Mouse (Mus musculus) cerebellum, adult 2 months (tissue): ENCODE results near the gene Sgk2. TPM values are rescaled to one million over a fixed set of nuclear protein-coding genes. Genes with fewer than 3 reads are reported as not detected.

Experiments used
- DNase-seq, 2 experiments: peaks; one replicate each; pipeline ENCODE4 v3.0.0; 2021
- H3K27ac ChIP-seq: fragments of 200-500 bp; 2 replicates; pipeline ENCODE4 v1.5.1; 2012; ENCODE audit warnings: low read length, control low read depth, inconsistent platforms; ENCODE audit not compliant: insufficient read depth
- H3K27me3 ChIP-seq: fragments of 200-500 bp; 2 replicates; pipeline ENCODE4 v1.6.1; 2012; ENCODE audit warnings: inconsistent platforms, mild to moderate bottlenecking, low read length, moderate library complexity; ENCODE audit not compliant: control insufficient read depth, insufficient read depth
- H3K4me1 ChIP-seq: fragments of 200-500 bp; 2 replicates; pipeline ENCODE4 v1.6.1; 2011; ENCODE audit warnings: low read length; ENCODE audit not compliant: control insufficient read depth, insufficient read depth
- H3K4me3 ChIP-seq: fragments of 200-500 bp; replicated peaks from 2 replicates; pipeline ENCODE3; 2011; ENCODE audit warnings: mild to moderate bottlenecking, low read depth, low read length, control low read depth; ENCODE audit not compliant: insufficient read depth
- CTCF ChIP-seq: fragments of 200-500 bp; IDR thresholded peaks from 2 replicates; pipeline ENCODE4 v1.5.1; 2011; ENCODE audit warnings: low read depth, mild to moderate bottlenecking, control low read depth, low read length, moderate library complexity, borderline replicate concordance; ENCODE audit not compliant: insufficient read depth
- POLR2A ChIP-seq: fragments of 200-500 bp; IDR thresholded peaks from 2 replicates; pipeline ENCODE4 v1.6.1; 2011; ENCODE audit warnings: low read length, control low read depth, borderline replicate concordance; ENCODE audit not compliant: insufficient read depth
- WGBS: fragments of 180-500 bp; shearing (Covaris S2); methylation state at CpG from one replicate; pipeline ENCODE4 v1.1.7; 2018; 5-methylcytosine and 5-hydroxymethylcytosine counted together
- polyA plus RNA-seq: library from polyadenylated mRNA; depleted of rRNA; stranded (reverse); fragments of >200 nt; gene quantifications from 2 replicates; pipeline ENCODE4 v1.2.3, GENCODE M21; 2012

Sgk2 gene
- polyA plus RNA-seq, 1 experiment: 3.8 TPM

- TF ChIP-seq CTCF: no peak
- TF ChIP-seq POLR2A: no peak
- no peak overlapping the region for H3K27ac ChIP-seq
Observed at GRCm38 (mm10) chr2:162992084-162992437, 4.9 kb downstream of the Sgk2 start.

GRCm38 (mm10) chr2:162993881-162994616 lies 6.9 kb downstream of the Sgk2 start:
- 66% methylated on average over 9 of the region's 9 CpGs for WGBS
- no peak overlapping the region for H3K27ac ChIP-seq
- DNase-seq: no peak
- TF ChIP-seq CTCF (no peak), POLR2A (no peak)
- H3K27me3 ChIP-seq: no peaks in the 10 kb centered on the region
- no peaks in the 10 kb centered on the region for H3K4me1 ChIP-seq
- H3K4me3 ChIP-seq: no peak overlapping the region

More at GRCm38 (mm10) chr2:162992084-162992437, 4.9 kb downstream of the Sgk2 start:
- no peak for DNase-seq
- Histone ChIP-seq H3K27me3 (no peaks in the 10 kb centered on the region), H3K4me1 (no peaks in the 10 kb centered on the region), H3K4me3 (no peak overlapping the region)

DNA sequence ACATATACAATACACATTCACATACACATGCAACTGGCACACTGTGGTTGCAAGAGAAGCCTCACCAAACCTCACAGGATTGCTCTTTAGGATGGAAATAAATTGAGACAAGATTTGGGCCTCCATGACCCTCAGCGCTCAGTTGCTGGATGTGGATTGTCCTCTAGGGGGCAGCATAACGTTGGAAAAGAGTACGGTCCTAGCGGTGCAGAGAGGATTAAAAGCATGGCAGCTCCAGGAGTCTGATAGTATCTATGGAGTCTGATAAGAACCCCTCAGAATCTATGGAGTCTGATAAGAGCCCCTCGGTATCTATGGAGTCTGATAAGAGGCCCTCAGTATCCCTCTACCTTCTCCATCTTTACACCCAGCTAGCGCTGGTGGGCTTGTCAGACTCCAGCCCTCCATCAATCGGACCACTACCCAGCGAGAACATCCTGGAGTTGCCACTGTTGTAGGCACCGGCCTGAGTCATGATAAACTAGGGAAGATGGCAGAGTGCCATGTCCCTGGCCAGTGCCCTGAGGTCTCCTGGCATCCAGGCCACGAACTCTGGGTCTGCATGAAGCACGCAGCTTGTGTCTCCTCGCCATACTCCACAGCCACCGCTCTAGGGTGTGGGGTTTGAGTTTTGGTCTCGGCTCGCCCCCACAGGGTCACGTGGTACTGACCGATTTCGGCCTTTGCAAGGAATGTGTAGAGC lies 11.5 kb downstream of the Sgk2 start:
- 29% methylated on average over 18 of the region's 18 CpGs for WGBS
- peak; percentile 52 to 67 for DNase-seq
- no peaks in the 10 kb centered on the region for H3K27me3 ChIP-seq
- H3K4me1 ChIP-seq: no peaks in the 10 kb centered on the region
- H3K4me3 ChIP-seq: no peak overlapping the region
- no peak overlapping the region for H3K27ac ChIP-seq
- TF ChIP-seq POLR2A: no peak
- TF ChIP-seq CTCF: peak; percentile 79

DNA sequence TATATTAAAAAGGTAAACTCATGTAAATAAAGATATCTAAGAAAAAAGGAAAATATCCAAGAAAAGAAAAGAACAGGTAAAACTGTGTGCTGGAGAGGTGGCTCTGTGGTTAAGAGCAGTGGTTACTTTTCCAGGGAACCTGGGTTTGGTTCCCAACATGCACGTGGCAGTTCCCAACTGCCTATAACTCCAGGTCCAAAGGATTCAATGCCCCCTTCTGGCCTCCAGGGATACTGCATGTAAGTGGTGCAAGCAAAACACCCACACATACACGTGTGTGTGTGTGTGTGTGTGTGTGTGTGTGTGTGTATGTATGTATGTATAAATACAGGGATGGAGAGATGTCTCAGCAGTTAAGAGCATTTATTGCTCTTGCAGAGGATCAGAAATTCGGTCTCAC lies 12.6 kb downstream of the Sgk2 start:
- Histone ChIP-seq H3K27me3 (no peaks in the 10 kb centered on the region), H3K27ac (no peak overlapping the region), H3K4me3 (no peak overlapping the region), H3K4me1 (no peaks in the 10 kb centered on the region)
- peak in 1 of 2 experiments; percentile 10 for DNase-seq
- TF ChIP-seq CTCF: peak; percentile 47; the same call in 1 of the 2 replicates
- no peak for TF ChIP-seq POLR2A
- 30% methylated on average over 3 of the region's 3 CpGs for WGBS

- H3K27ac ChIP-seq: no peak overlapping the region
- H3K4me1 ChIP-seq: no peaks in the 10 kb centered on the region
- no peak for TF ChIP-seq CTCF
- no peak for TF ChIP-seq POLR2A
- no peaks in the 10 kb centered on the region for H3K27me3 ChIP-seq
- no peak overlapping the region for H3K4me3 ChIP-seq
- WGBS: 100% methylated on average over 1 of the region's 1 CpGs
- no peak for DNase-seq
Observed at GRCm38 (mm10) chr2:163001071-163001470, 13.9 kb downstream of the Sgk2 start.

DNA sequence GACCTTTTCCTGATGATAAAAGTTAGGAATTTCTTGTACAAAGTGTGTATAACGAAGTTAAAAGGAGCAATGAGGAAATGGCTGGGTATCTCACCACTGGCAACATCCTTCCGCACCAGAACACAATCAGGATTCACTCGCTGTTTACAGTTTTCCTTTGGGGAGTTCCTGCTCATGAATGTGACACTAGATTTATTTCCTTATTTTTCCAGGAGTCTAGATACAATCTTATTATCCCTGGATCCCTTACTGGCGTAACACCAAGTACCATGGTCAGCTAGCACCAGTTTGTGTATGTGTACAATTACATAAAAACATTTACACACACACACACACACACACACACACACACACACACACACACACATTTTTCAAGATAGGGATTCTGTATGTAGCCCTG lies 20.2 kb downstream of the Sgk2 start:
- no peak overlapping the region for H3K4me3 ChIP-seq
- DNase-seq: no peak
- H3K27ac ChIP-seq: no peak overlapping the region
- H3K27me3 ChIP-seq: no peaks in the 10 kb centered on the region
- no peaks in the 10 kb centered on the region for H3K4me1 ChIP-seq
- no peak for TF ChIP-seq POLR2A
- no peak for TF ChIP-seq CTCF
- 80% methylated on average over 4 of the region's 4 CpGs for WGBS

GRCm38 (mm10) chr2:163016916-163017743 lies 30.0 kb downstream of the Sgk2 start, which contains the start of gene Ift52:
Gene Ift52 (plus strand): TSS chr2:163017354.
- Histone ChIP-seq H3K4me1 (no peaks in the 10 kb centered on the region; the same call in 1 of the 2 replicates), H3K4me3 (peak within 1 kb of the TSS; percentile 78), H3K27me3 (no peaks in the 10 kb centered on the region), H3K27ac (peak within 1 kb of the TSS; percentile 58; the same call in 1 of the 2 replicates)
- WGBS: under 1% methylated on average over 57 of the region's 57 CpGs
- DNase-seq: peak; percentile 93 to 96
- TF ChIP-seq CTCF (no peak), POLR2A (0 out of 2 replicates have a peak, but pooled peaks have one; percentile 61)

- Histone ChIP-seq H3K27ac (no peak overlapping the region), H3K27me3 (no peaks in the 10 kb centered on the region; the same call in 1 of the 2 replicates), H3K4me3 (no peak overlapping the region), H3K4me1 (no peaks in the 10 kb centered on the region)
- DNase-seq: no peak
- WGBS: 90% methylated on average over 5 of the region's 5 CpGs
- no peak for TF ChIP-seq POLR2A
- no peak for TF ChIP-seq CTCF
Observed at GRCm38 (mm10) chr2:163031289-163031688, 44.2 kb downstream of the Sgk2 start.
